ENCODE assay signal across 8 mouse cellular contexts in genomic region chr9:66918672-66919330, GRCm38 (mm10). TPM values are rescaled to one million over a fixed set of nuclear protein-coding genes. Genes with fewer than 3 reads are reported as not detected.
DNase-seq lines count a peak whose midpoint lies in the region; ATAC-seq and TF ChIP-seq lines count a peak whose summit lies in the region.

No protein-coding gene starts in this region.

- no peak for TF ChIP-seq CTCF in heart, adult 2 months (IDR thresholded peaks at IDR 0.05)
- TF ChIP-seq CTCF in G1E (IDR thresholded peaks at IDR 0.05; ENCODE audit: low read depth, low read length): no peak

- H3K79me2 ChIP-seq in heart, adult 2 months (replicated peaks; ENCODE audit: control insufficient read depth, insufficient read depth, low read length): peaks cover 1% of the 10 kb centered on the region; the same call in 1 of the 2 replicates

- ATAC-seq in G1E (ENCODE audit: extremely low read depth, insufficient number of reproducible peaks, low FRiP score, poor library complexity, severe bottlenecking): no peak
- no peak for ATAC-seq in forebrain, embryonic 16.5 days
- ATAC-seq in neural tube, embryonic 11.5 days (ENCODE audit: insufficient read depth, low FRiP score, low TSS enrichment): peak; percentile 27; the same call in 1 of the 2 replicates

- DNase-seq in heart, adult 2 months: peak; percentile 40 to 43
- DNase-seq in heart, adult 11 months: no peak
- no peak for DNase-seq in G1E (ENCODE audit: low spot score)
- peak; percentile 32 for DNase-seq in kidney, postnatal 10 days
- DNase-seq in neural tube, embryonic 11.5 days (ENCODE audit: low spot score): no peak
- no peak for DNase-seq in right cerebral cortex, postnatal 4 days
- DNase-seq in urinary bladder, postnatal 4 days (ENCODE audit: low spot score in 2 of 2): no peak

- H3K9me3 ChIP-seq in G1E (replicated peaks): no peaks in the 10 kb centered on the region; the same call in 1 of the 2 replicates
- no peaks in the 10 kb centered on the region for H3K9me3 ChIP-seq in forebrain, embryonic 16.5 days (ENCODE audit: control insufficient read depth, low read length)
- H3K9me3 ChIP-seq in neural tube, embryonic 11.5 days (ENCODE audit: control insufficient read depth, low read length): no peaks in the 10 kb centered on the region

- intact Hi-C loops in heart, adult 2 months (cut with DNase I): loop anchor here (2.0 to 5.0 kb wide), 3 partner anchors 26 to 84 kb away; partner anchors contain the start of gene Aph1c

- TF ChIP-seq POLR2A in heart, adult 2 months (IDR thresholded peaks at IDR 0.05; ENCODE audit: insufficient read depth, low read depth, low read length): 0 out of 2 replicates have a peak, but pooled peaks have one; percentile 13

- H3K36me3 ChIP-seq in heart, adult 2 months (ENCODE audit: control insufficient read depth, insufficient read depth, low read length): peaks cover 24% of the 10 kb centered on the region
- peaks cover 17% of the 10 kb centered on the region for H3K36me3 ChIP-seq in G1E (replicated peaks)
- H3K36me3 ChIP-seq in forebrain, embryonic 16.5 days (ENCODE audit: control insufficient read depth, insufficient read depth): no peaks in the 10 kb centered on the region
- no peaks in the 10 kb centered on the region for H3K36me3 ChIP-seq in neural tube, embryonic 11.5 days (ENCODE audit: control insufficient read depth, insufficient read depth, low read length)

- no peak for TF ChIP-seq EP300 in heart, adult 2 months (IDR thresholded peaks at IDR 0.05; ENCODE audit: insufficient read depth, low read depth, low read length)

- peak overlapping the region; percentile 78 for H3K4me3 ChIP-seq in heart, adult 2 months
- H3K4me3 ChIP-seq in G1E (ENCODE audit: low read depth, low read length): peak overlapping the region; percentile 90
- peak overlapping the region; percentile 88 for H3K4me3 ChIP-seq in forebrain, embryonic 16.5 days (replicated peaks; ENCODE audit: low read length)
- peak overlapping the region; percentile 82 for H3K4me3 ChIP-seq in neural tube, embryonic 11.5 days (ENCODE audit: low read depth, low read length)

- H3K4me2 ChIP-seq in forebrain, embryonic 16.5 days (ENCODE audit: low read length): peak overlapping the region; percentile 98
- H3K4me2 ChIP-seq in neural tube, embryonic 11.5 days (ENCODE audit: low read depth): peak overlapping the region; percentile 80

- H3K9ac ChIP-seq in heart, adult 2 months (ENCODE audit: low read depth, low read length): peak overlapping the region; percentile 89
- H3K9ac ChIP-seq in forebrain, embryonic 16.5 days (replicated peaks; ENCODE audit: low read depth, low read length): peak overlapping the region; percentile 94
- H3K9ac ChIP-seq in neural tube, embryonic 11.5 days (ENCODE audit: low read length): peak overlapping the region; percentile 91

- peak overlapping the region; percentile 81 for H3K27ac ChIP-seq in heart, adult 2 months
- peak overlapping the region; percentile 85 for H3K27ac ChIP-seq in forebrain, embryonic 16.5 days (ENCODE audit: low read length)
- H3K27ac ChIP-seq in neural tube, embryonic 11.5 days (ENCODE audit: low read depth, low read length): peak overlapping the region; percentile 80

- 2% methylated on average over 27 of the region's 27 CpGs for WGBS in heart, adult 2 months
- WGBS in forebrain, embryonic 16.5 days: 3% methylated on average over 27 of the region's 27 CpGs
- 2% methylated on average over 27 of the region's 27 CpGs for WGBS in neural tube, embryonic 11.5 days

- H3K27me3 ChIP-seq in heart, adult 2 months (ENCODE audit: control insufficient read depth, insufficient read depth, low read length): 0 out of 2 replicates have a peak, but pooled peaks cover 1% of the 10 kb centered on the region
- H3K27me3 ChIP-seq in G1E (ENCODE audit: insufficient read depth, low read length): no peaks in the 10 kb centered on the region
- H3K27me3 ChIP-seq in forebrain, embryonic 16.5 days (replicated peaks; ENCODE audit: control insufficient read depth, insufficient read depth, low read length): no peaks in the 10 kb centered on the region
- H3K27me3 ChIP-seq in neural tube, embryonic 11.5 days (ENCODE audit: control insufficient read depth, insufficient read depth, low read length): no peaks in the 10 kb centered on the region

- H3K4me1 ChIP-seq in heart, adult 2 months (ENCODE audit: control insufficient read depth, insufficient read depth, low read length): peaks cover 17% of the 10 kb centered on the region
- H3K4me1 ChIP-seq in G1E (ENCODE audit: insufficient read depth, low read depth, low read length): peaks cover 59% of the 10 kb centered on the region
- peaks cover 29% of the 10 kb centered on the region for H3K4me1 ChIP-seq in forebrain, embryonic 16.5 days (replicated peaks; ENCODE audit: control insufficient read depth, insufficient read depth, low read length)
- peaks cover 8% of the 10 kb centered on the region; the same call in 1 of the 2 replicates for H3K4me1 ChIP-seq in neural tube, embryonic 11.5 days (ENCODE audit: control insufficient read depth, insufficient read depth, low read length)

RNA-seq across cellular contexts. Expression of gene Rab8b, which starts 0.7 kb away (rescaled TPM):
- 1 to 10 TPM; 8.5 to 9.8 TPM for total RNA-seq in heart, adult 2 months (2021)
- polyA plus RNA-seq in heart, adult 2 months (2012; rRNA removed): 5.5 and 10.0 TPM in 2 replicates
- total RNA-seq in G1E (2014; fragmentation: Nextera tagmentation) (40.6 and 44.3 TPM in 2 replicates), G1E (2017) (107 and 121 TPM in 2 replicates)
- 2.5 and 4.9 TPM in 2 replicates for polyA plus RNA-seq in G1E (2012)
- 41.2 and 41.5 TPM in 2 replicates for polyA plus RNA-seq in forebrain, embryonic 16.5 days (2015; fragmentation: Nextera tagmentation; extraction: Ambion mirVana)
- 24.5 and 26.9 TPM in 2 replicates for polyA plus RNA-seq in neural tube, embryonic 11.5 days (2014; fragmentation: Nextera tagmentation; extraction: Ambion mirVana)

RNA-seq across cellular contexts. Expression of gene Rps27l, which starts 27.1 kb away (rescaled TPM):
- 100 to 1,000 TPM; 157 to 180 TPM for total RNA-seq in heart, adult 2 months (2021)
- 53.5 and 79.3 TPM in 2 replicates for polyA plus RNA-seq in heart, adult 2 months (2012; rRNA removed)
- total RNA-seq in G1E (2014; fragmentation: Nextera tagmentation) (211 and 212 TPM in 2 replicates), G1E (2017) (344 and 363 TPM in 2 replicates)
- 113 and 208 TPM in 2 replicates for polyA plus RNA-seq in G1E (2012)
- 253 and 289 TPM in 2 replicates for polyA plus RNA-seq in forebrain, embryonic 16.5 days (2015; fragmentation: Nextera tagmentation; extraction: Ambion mirVana)
- 583 and 637 TPM in 2 replicates for polyA plus RNA-seq in neural tube, embryonic 11.5 days (2014; fragmentation: Nextera tagmentation; extraction: Ambion mirVana)

RNA-seq across cellular contexts. Expression of gene Lactb, which starts 56.5 kb away (rescaled TPM):
- total RNA-seq in heart, adult 2 months (2021): 10 to 100 TPM; 20.4 to 20.6 TPM
- polyA plus RNA-seq in heart, adult 2 months (2012; rRNA removed): 6.8 and 10.8 TPM in 2 replicates
- total RNA-seq in G1E (2014; fragmentation: Nextera tagmentation) (10.9 and 14.2 TPM in 2 replicates), G1E (2017) (13.4 and 16.4 TPM in 2 replicates)
- polyA plus RNA-seq in G1E (2012): 4.7 and 7.6 TPM in 2 replicates
- polyA plus RNA-seq in forebrain, embryonic 16.5 days (2015; fragmentation: Nextera tagmentation; extraction: Ambion mirVana): 9.0 and 9.6 TPM in 2 replicates
- polyA plus RNA-seq in neural tube, embryonic 11.5 days (2014; fragmentation: Nextera tagmentation; extraction: Ambion mirVana): 11.7 and 11.9 TPM in 2 replicates

Comparison
In these comparisons a context has a peak if more than half of its experiments do, and no peak if none do; other contexts are left out.
1. DNase-seq: peak in heart, adult 2 months (2 of 2) and kidney, postnatal 10 days (single experiment); none in heart, adult 11 months (single experiment), G1E (single experiment), neural tube, embryonic 11.5 days (single experiment), right cerebral cortex, postnatal 4 days (single experiment) and urinary bladder, postnatal 4 days (0 of 2).
2. Peak in every context shown above with its lines, with median percentiles within 50 percentile points of each other: H3K27ac ChIP-seq, H3K4me3 ChIP-seq and H3K9ac ChIP-seq.